Mouse (Mus musculus) CD4-positive naive resting alpha-beta T cell, adult 57 days (primary cell): ENCODE data around the gene Nsmce1. TPM values are rescaled to one million over a fixed set of nuclear protein-coding genes. Genes with fewer than 3 reads are reported as not detected.

Experiments
- total RNA-seq: library from RNA; stranded (reverse); gene quantifications from one replicate; pipeline ENCODE4 v1.2.4, GENCODE M21; 2023

Gene Nsmce1
- 48.6 TPM for total RNA-seq

GRCm38 (mm10) chr7:125490947-125491735 lies at the start of gene Nsmce1:
Nsmce1 (minus strand) TSS chr7:125491596.

DNA sequence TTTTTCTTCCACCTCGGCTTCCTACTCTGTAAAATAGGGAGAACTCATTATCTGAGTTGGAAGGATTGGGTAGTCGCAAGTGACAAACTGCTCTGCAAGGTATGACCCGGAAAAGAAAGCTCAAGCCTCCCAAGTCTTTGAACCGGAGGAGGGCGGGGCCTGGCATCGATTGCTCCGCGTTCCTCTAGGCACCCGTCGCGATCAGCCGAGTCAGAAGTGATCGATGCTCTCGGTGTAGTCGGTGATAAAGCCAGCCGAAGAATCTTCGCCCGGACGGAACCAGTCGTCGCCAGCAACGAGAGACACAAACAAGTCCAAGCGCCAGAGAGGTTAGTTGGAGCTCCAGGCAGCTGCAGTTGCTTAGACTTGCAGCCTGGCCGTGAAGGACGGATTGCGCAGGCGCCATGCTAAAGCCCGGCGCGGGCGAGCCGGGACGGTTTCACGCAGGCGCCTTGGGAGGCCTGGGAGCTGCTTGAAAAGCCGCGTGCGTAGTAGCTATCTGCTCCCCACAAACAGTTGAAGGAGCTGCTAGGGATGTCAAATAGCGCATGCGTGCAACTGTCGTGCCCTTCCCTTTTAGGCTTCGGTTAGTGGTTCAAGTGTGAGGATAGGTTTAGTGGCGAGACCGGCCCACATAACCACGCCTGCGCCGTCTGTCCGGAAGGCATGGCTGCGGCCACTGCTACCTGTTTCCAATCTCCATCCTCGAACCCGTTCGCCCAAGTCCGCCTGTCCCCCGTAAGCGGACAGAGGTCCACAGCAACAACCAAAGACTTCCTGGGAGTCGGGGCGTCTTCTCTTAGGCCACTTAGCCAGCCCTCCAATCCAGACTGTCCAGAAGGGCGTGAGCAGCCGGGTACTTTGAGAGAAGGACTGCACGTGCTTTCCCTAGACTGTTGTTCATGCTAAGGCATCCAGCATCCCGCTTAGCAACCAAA lies 46.7 kb downstream of the Nsmce1 start, which contains the start of gene Kdm8:
Gene Kdm8, plus strand, starts transcription at position 213 of the 938 bp plus-strand sequence.

Other genes starting within 250 kb of the Nsmce1 start
- 5.4 TPM for gene Kdm8, start 46.9 kb downstream of the Nsmce1 start, total RNA-seq
- gene Il4ra, start 60.5 kb upstream of the Nsmce1 start, total RNA-seq: 393 TPM
- gene Il21r, start 111.8 kb upstream of the Nsmce1 start, total RNA-seq: 181 TPM
- gene Gtf3c1, start 216.2 kb upstream of the Nsmce1 start, total RNA-seq: 80.5 TPM
- gene D430042O09Rik, start 216.3 kb upstream of the Nsmce1 start, total RNA-seq: 20.0 TPM